Mouse (Mus musculus) CH12.LX (cell line): Measurements from ENCODE around the gene Lhx4. TPM values are rescaled to one million over a fixed set of nuclear protein-coding genes. Genes with fewer than 3 reads are reported as not detected.

ENCODE experiments used
- DNase-seq: peaks from one replicate; pipeline ENCODE4 v3.0.0-alpha.2; 2013; ENCODE audit errors: extremely low read depth
- H3K27ac ChIP-seq: 2 replicates; pipeline ENCODE4 v1.5.1; 2012; ENCODE audit warnings: low read depth, mild to moderate bottlenecking, control low read depth, moderate library complexity; ENCODE audit not compliant: insufficient read depth
- H3K27me3 ChIP-seq: replicated peaks from 2 replicates; pipeline ENCODE3; 2012; ENCODE audit warnings: inconsistent platforms
- H3K36me3 ChIP-seq, 2 experiments: replicated peaks in 1 of 2; 2 replicates each; pipeline versions ENCODE3 to v1.6.1; 2012; ENCODE audit warnings: inconsistent platforms in 1 of 2, low read length in 1 of 2, mild to moderate bottlenecking in 1 of 2, mixed read lengths in 1 of 2, moderate library complexity in 1 of 2; ENCODE audit not compliant: control insufficient read depth in 1 of 2, insufficient read depth in 1 of 2
- H3K4me1 ChIP-seq, 2 experiments: 2 replicates each; pipeline ENCODE4 v1.6.1; 2012; ENCODE audit warnings: inconsistent platforms in 1 of 2, moderate library complexity in 1 of 2; ENCODE audit not compliant: insufficient read depth in 2 of 2, control insufficient read depth in 1 of 2
- H3K4me2 ChIP-seq: 2 replicates; pipeline ENCODE4 v1.6.1; 2012; ENCODE audit warnings: low read depth, mild to moderate bottlenecking, control low read depth; ENCODE audit not compliant: poor library complexity, insufficient read depth, severe bottlenecking
- H3K4me3 ChIP-seq, 3 experiments: fragments of 150-350 bp in 1 of 3; sonication (generic) in 1 of 3; replicated peaks in 1 of 3; 2 replicates each; pipeline versions ENCODE3 to v1.5.1; 2011 to 2012; ENCODE audit warnings: low read depth in 2 of 3, low read length in 2 of 3, mild to moderate bottlenecking in 2 of 3, moderate library complexity in 2 of 3, control low read depth in 1 of 3, improper control_type of control experiment in 1 of 3, inconsistent platforms in 1 of 3, mixed read lengths in 1 of 3; ENCODE audit not compliant: poor library complexity in 1 of 3
- H3K79me2 ChIP-seq: replicated peaks from 2 replicates; pipeline ENCODE4 v1.6.1; 2012; ENCODE audit warnings: mild to moderate bottlenecking, moderate library complexity; ENCODE audit not compliant: control insufficient read depth, poor library complexity, insufficient read depth, severe bottlenecking; ENCODE audit errors: extremely low read depth
- H3K9ac ChIP-seq: 2 replicates; pipeline ENCODE4 v1.6.1; 2012; ENCODE audit warnings: low read depth, mild to moderate bottlenecking, control low read depth, moderate library complexity; ENCODE audit not compliant: insufficient read depth
- H3K9me3 ChIP-seq: replicated peaks from 2 replicates; pipeline ENCODE3; 2012; ENCODE audit warnings: low read length, inconsistent platforms, mixed read lengths
- BHLHE40 ChIP-seq: IDR thresholded peaks from 2 replicates; pipeline ENCODE4 v1.6.1; 2011; ENCODE audit warnings: mild to moderate bottlenecking, low read depth, low read length, improper control_type of control experiment
- CHD1 ChIP-seq: IDR thresholded peaks from 2 replicates; pipeline ENCODE4 v1.6.1; 2012; ENCODE audit warnings: low read depth, low read length, improper control_type of control experiment, inconsistent platforms
- CHD2 ChIP-seq: IDR thresholded peaks from 2 replicates; pipeline ENCODE4 v1.6.1; 2011; ENCODE audit warnings: low read length, improper control_type of control experiment
- CTCF ChIP-seq, 2 experiments: IDR thresholded peaks in 1 of 2; conservative IDR thresholded peaks in 1 of 2; 2 replicates each; pipeline ENCODE4 v1.5.1; 2011 to 2012; ENCODE audit warnings: low read depth in 2 of 2, low read length in 2 of 2, improper control_type of control experiment in 1 of 2, inconsistent platforms in 1 of 2, mild to moderate bottlenecking in 1 of 2, moderate library complexity in 1 of 2
- ELF1 ChIP-seq: IDR thresholded peaks from 2 replicates; pipeline ENCODE4 v1.6.1; 2014; ENCODE audit warnings: low read depth, mild to moderate bottlenecking, inconsistent platforms, low read length, improper control_type of control experiment
- EP300 ChIP-seq: IDR thresholded peaks from 2 replicates; pipeline ENCODE4 v1.6.1; 2011; ENCODE audit warnings: low read length, improper control_type of control experiment
- GABPA ChIP-seq: IDR thresholded peaks from 2 replicates; pipeline ENCODE4 v1.6.1; 2012; ENCODE audit warnings: low read depth, low read length, improper control_type of control experiment, inconsistent platforms; ENCODE audit not compliant: insufficient replicate concordance
- HCFC1 ChIP-seq: IDR thresholded peaks from 2 replicates; pipeline ENCODE4 v1.6.1; 2012; ENCODE audit warnings: low read depth, mild to moderate bottlenecking, inconsistent platforms, low read length, improper control_type of control experiment
- KAT2A ChIP-seq: IDR thresholded peaks from 2 replicates; pipeline ENCODE4 v1.6.1; 2012; ENCODE audit warnings: low read length, improper control_type of control experiment, inconsistent platforms; ENCODE audit not compliant: insufficient replicate concordance
- MAFK ChIP-seq: IDR thresholded peaks from 2 replicates; pipeline ENCODE4 v1.6.1; 2011; ENCODE audit warnings: low read length, improper control_type of control experiment; ENCODE audit not compliant: insufficient replicate concordance
- MAX ChIP-seq: IDR thresholded peaks from 2 replicates; pipeline ENCODE4 v1.6.1; 2011; ENCODE audit warnings: low read length, improper control_type of control experiment
- MAZ ChIP-seq: IDR thresholded peaks from 2 replicates; pipeline ENCODE4 v1.6.1; 2012; ENCODE audit warnings: low read depth, mild to moderate bottlenecking, inconsistent platforms, low read length, improper control_type of control experiment, moderate library complexity
- MEF2A ChIP-seq: IDR thresholded peaks from 2 replicates; pipeline ENCODE4 v1.6.1; 2014; ENCODE audit warnings: low read depth, mild to moderate bottlenecking, inconsistent platforms, low read length, improper control_type of control experiment, borderline replicate concordance
- MXI1 ChIP-seq: IDR thresholded peaks from 2 replicates; pipeline ENCODE4 v1.6.1; 2011; ENCODE audit warnings: mild to moderate bottlenecking, low read depth, low read length, improper control_type of control experiment
- NELFE ChIP-seq: IDR thresholded peaks from 2 replicates; pipeline ENCODE4 v1.6.1; 2011; ENCODE audit warnings: low read depth, low read length, improper control_type of control experiment
- NRF1 ChIP-seq: IDR thresholded peaks from 2 replicates; pipeline ENCODE4 v1.6.1; 2014; ENCODE audit warnings: low read depth, mild to moderate bottlenecking, inconsistent platforms, low read length, improper control_type of control experiment, moderate library complexity
- POLR2A ChIP-seq: IDR thresholded peaks from 2 replicates; pipeline ENCODE4 v1.6.1; 2011; ENCODE audit warnings: low read depth, mild to moderate bottlenecking, improper control_type of control experiment, low read length
- RAD21 ChIP-seq: IDR thresholded peaks from 2 replicates; pipeline ENCODE4 v1.6.1; 2011; ENCODE audit warnings: low read depth, mild to moderate bottlenecking, low read length, improper control_type of control experiment, moderate library complexity
- RCOR1 ChIP-seq: conservative IDR thresholded peaks from 2 replicates; pipeline ENCODE4 v1.6.1; 2012; ENCODE audit warnings: low read depth, mild to moderate bottlenecking, inconsistent platforms, low read length, improper control_type of control experiment
- SMC3 ChIP-seq: IDR thresholded peaks from 2 replicates; pipeline ENCODE4 v1.6.1; 2011; ENCODE audit warnings: low read depth, low read length, improper control_type of control experiment
- TCF12 ChIP-seq: IDR thresholded peaks from 2 replicates; pipeline ENCODE4 v1.6.1; 2014; ENCODE audit warnings: low read depth, mild to moderate bottlenecking, inconsistent platforms, low read length, improper control_type of control experiment
- UBTF ChIP-seq: IDR thresholded peaks from 2 replicates; pipeline ENCODE4 v1.6.1; 2012; ENCODE audit warnings: low read depth, mild to moderate bottlenecking, inconsistent platforms, low read length, improper control_type of control experiment, moderate library complexity
- USF2 ChIP-seq: conservative IDR thresholded peaks from 2 replicates; pipeline ENCODE4 v1.6.1; 2011; ENCODE audit warnings: low read depth, low read length, improper control_type of control experiment
- ZC3H11A ChIP-seq: IDR thresholded peaks from 2 replicates; pipeline ENCODE4 v1.6.1; 2012; ENCODE audit warnings: low read depth, mild to moderate bottlenecking, inconsistent platforms, low read length, improper control_type of control experiment
- ZNF384 ChIP-seq: IDR thresholded peaks from 2 replicates; pipeline ENCODE4 v1.6.1; 2012; ENCODE audit warnings: low read depth, low read length, improper control_type of control experiment, inconsistent platforms
- dilution Hi-C: fragments of 300-500 bp; cut with MboI; formaldehyde crosslinking; loops from 2 replicates; pipeline ENCODE4 v1.14.3; 2020; ENCODE audit warnings: low sequenced_read_pairs; ENCODE audit not compliant: extremely low pct_unique_long_range_greater_than_20kb, extremely low pct_ligation_motif_present
- in situ Hi-C: fragments of 300-500 bp; cut with MboI; formaldehyde crosslinking; loops from 3 replicates; pipeline ENCODE4 v1.14.3; 2019; ENCODE audit warnings: low sequenced_read_pairs, low pct_ligation_motif_present, low pct_unique_long_range_greater_than_20kb, mixed read lengths
- polyA plus RNA-seq: library from polyadenylated mRNA; unstranded; fragments of >175 nt; gene quantifications from 2 replicates; pipeline ENCODE4 v1.2.1, GENCODE M21; 2012; ENCODE audit warnings: low read depth; ENCODE audit not compliant: insufficient read length
- total RNA-seq, 2 experiments: library from RNA; depleted of rRNA; stranded (reverse); fragments of 300-350 nt in 1 of 2; fragments of >200 nt in 1 of 2; gene quantifications; 2 replicates each; pipeline ENCODE4 v1.2.3; 2012 to 2014

Lhx4 gene
- total and polyA plus RNA-seq, 3 experiments, result not detected

- no peak overlapping the region for H3K4me2 ChIP-seq
- TF ChIP-seq CHD1 (no peak), USF2 (no peak), MAZ (no peak), TCF12 (no peak), UBTF (no peak), POLR2A (no peak), GABPA (no peak), ELF1 (no peak), SMC3 (no peak), MAFK (no peak), ZNF384 (no peak)
- TF ChIP-seq, all 38 proteins: peak for 0
- Histone ChIP-seq H3K27me3 (peaks cover 32% of the 10 kb centered on the region), H3K27ac (no peak overlapping the region), H3K4me3 (no peak overlapping the region), H3K36me3 (no peaks in the 10 kb centered on the region), H3K9ac (no peak overlapping the region), H3K79me2 (no peaks in the 10 kb centered on the region), H3K4me1 (peaks cover 4 to 14% of the 10 kb centered on the region in 2 experiments), H3K9me3 (no peaks in the 10 kb centered on the region)
- no peak for DNase-seq
- in situ Hi-C loops (loop anchor here (25.0 kb wide), 1 partner anchor 130 kb away; no protein-coding TSS in a partner anchor), dilution Hi-C loops (no loop called here)
These were observed 34.2 kb downstream of the Lhx4 start for GRCm38 (mm10) chr1:155717301-155717700.

GRCm38 (mm10) chr1:155715366-155715765, 36.1 kb downstream of the Lhx4 start:
- H3K79me2 ChIP-seq, result no peaks in the 10 kb centered on the region
- in situ Hi-C loops, result loop anchor here (25.0 kb wide), 1 partner anchor 128 kb away; no protein-coding TSS in a partner anchor

More at GRCm38 (mm10) chr1:155715366-155715765, 36.1 kb downstream of the Lhx4 start:
- H3K4me3 ChIP-seq, result no peak overlapping the region
- H3K36me3 ChIP-seq, result no peaks in the 10 kb centered on the region
- no peak overlapping the region for H3K9ac ChIP-seq
- peaks cover 37% of the 10 kb centered on the region for H3K27me3 ChIP-seq
- no peak overlapping the region for H3K27ac ChIP-seq
- no peak for DNase-seq
- H3K4me2 ChIP-seq, result no peak overlapping the region
- peaks cover under 1 to 1% of the 10 kb centered on the region in 2 experiments; a peak in 3 of 4 replicates for H3K4me1 ChIP-seq
- dilution Hi-C loops, result no loop called here
- H3K9me3 ChIP-seq, result no peaks in the 10 kb centered on the region
- no peak for TF ChIP-seq GABPA
- no peak for TF ChIP-seq BHLHE40
- TF ChIP-seq CTCF (conservative IDR thresholded peaks at IDR 0.05 in 1 of 2, IDR thresholded peaks at IDR 0.05 in 1 of 2; ENCODE audit: low read depth in 2 of 2, low read length in 2 of 2), result no peak
- TF ChIP-seq MXI1, result no peak
- TF ChIP-seq CHD2, result no peak
- no peak for TF ChIP-seq HCFC1
- TF ChIP-seq EP300, result no peak
- no peak for TF ChIP-seq MEF2A
- TF ChIP-seq TCF12, result no peak
- TF ChIP-seq NRF1, result no peak
- no peak for TF ChIP-seq RCOR1
- TF ChIP-seq ZNF384, result no peak
- TF ChIP-seq POLR2A, result no peak
- TF ChIP-seq MAX, result no peak
- no peak for TF ChIP-seq KAT2A
- TF ChIP-seq NELFE, result no peak
- TF ChIP-seq CHD1, result no peak
- TF ChIP-seq RAD21, result no peak
- TF ChIP-seq ZC3H11A, result no peak
- no peak for TF ChIP-seq UBTF
- TF ChIP-seq, all 38 proteins: peak for 0
